Mouse (Mus musculus) stomach, embryonic 16.5 days (tissue): ENCODE measurements around the gene Ccdc70. TPM values are rescaled to one million over a fixed set of nuclear protein-coding genes. Genes with fewer than 3 reads are reported as not detected.
A peak's percentile ranks its signal among the peaks of the same experiment; 100 is the strongest.

Source experiments
- ATAC-seq: fragments of 200-750 bp; cut with Nextera tagmentation; 2 replicates; pipeline ENCODE4 v1.8.0; 2017; ENCODE audit warnings: moderate number of reproducible peaks, moderate TSS enrichment; ENCODE audit not compliant: insufficient read depth, low FRiP score
- H3K27ac ChIP-seq: fragments of 300-500 bp; sonication (generic); 2 replicates; pipeline ENCODE4 v1.5.1; 2014; ENCODE audit warnings: low read length
- H3K27me3 ChIP-seq: fragments of 300-500 bp; sonication (generic); 2 replicates; pipeline ENCODE4 v1.6.1; 2014; ENCODE audit warnings: low read length, control low read depth, mixed read lengths; ENCODE audit not compliant: control insufficient read depth, insufficient read depth
- H3K36me3 ChIP-seq: fragments of 300-500 bp; sonication (generic); 2 replicates; pipeline ENCODE4 v1.6.1; 2014; ENCODE audit warnings: low read length; ENCODE audit not compliant: control insufficient read depth, insufficient read depth
- H3K4me1 ChIP-seq: fragments of 300-500 bp; sonication (generic); 2 replicates; pipeline ENCODE4 v1.6.1; 2014; ENCODE audit warnings: low read length, control low read depth, mixed read lengths; ENCODE audit not compliant: control insufficient read depth, insufficient read depth
- H3K4me2 ChIP-seq: fragments of 300-500 bp; sonication (generic); 2 replicates; pipeline ENCODE4 v1.6.1; 2014; ENCODE audit warnings: low read depth, low read length, mixed read lengths
- H3K4me3 ChIP-seq: fragments of 300-500 bp; sonication (generic); replicated peaks from 2 replicates; pipeline ENCODE4 v1.5.1; 2014; ENCODE audit warnings: mild to moderate bottlenecking, low read length
- H3K9ac ChIP-seq: fragments of 300-500 bp; sonication (generic); 2 replicates; pipeline ENCODE4 v1.6.1; 2014; ENCODE audit warnings: low read length
- H3K9me3 ChIP-seq: fragments of 300-500 bp; sonication (generic); replicated peaks from 2 replicates; pipeline ENCODE4 v1.6.1; 2016; ENCODE audit warnings: low read length, control low read depth; ENCODE audit not compliant: control insufficient read depth
- WGBS: fragments of 180-500 bp; shearing (Covaris S2); extraction: QIAGEN DNeasy Blood & Tissue Kit; methylation state at CpG from one replicate; pipeline ENCODE4 v1.1.7; 2014; 5-methylcytosine and 5-hydroxymethylcytosine counted together
- polyA plus RNA-seq: library from polyadenylated mRNA; unstranded; fragments of >200 nt; fragmentation: Nextera tagmentation; extraction: Ambion mirVana; gene quantifications from 2 replicates; pipeline ENCODE4 v1.2.1, GENCODE M21; 2015

Gene Ccdc70
- polyA plus RNA-seq, 1 experiment from 2014 or later: not detected

DNA sequence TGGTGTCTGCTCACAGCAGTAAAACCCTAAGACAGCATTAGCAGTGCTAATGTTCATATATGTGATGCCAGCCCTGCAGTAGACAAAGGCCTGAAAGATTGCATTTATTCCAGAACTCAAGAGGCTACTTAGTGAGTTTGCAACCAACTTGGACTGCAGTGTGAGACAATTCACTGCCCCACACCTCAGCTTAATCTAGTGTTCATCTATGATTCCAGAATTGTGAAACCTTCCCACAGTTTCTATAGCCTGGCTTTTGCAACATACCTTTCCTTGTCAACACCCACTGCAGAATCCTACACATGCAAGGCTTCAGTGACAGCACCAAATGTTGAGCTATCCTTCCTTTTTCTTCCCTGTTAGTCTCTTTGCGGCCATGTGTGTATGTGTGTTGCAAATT, 2.9 kb upstream of the Ccdc70 start:
- H3K9ac ChIP-seq: no peak overlapping the region
- H3K36me3 ChIP-seq: no peaks in the 10 kb centered on the region
- ATAC-seq: no peak
- no peak overlapping the region for H3K4me3 ChIP-seq
- no peaks in the 10 kb centered on the region for H3K27me3 ChIP-seq
- 77% methylated on average over 1 of the region's 1 CpGs for WGBS
- no peak overlapping the region for H3K4me2 ChIP-seq
- H3K27ac ChIP-seq: no peak overlapping the region
- no peaks in the 10 kb centered on the region for H3K9me3 ChIP-seq
- H3K4me1 ChIP-seq: no peaks in the 10 kb centered on the region

DNA sequence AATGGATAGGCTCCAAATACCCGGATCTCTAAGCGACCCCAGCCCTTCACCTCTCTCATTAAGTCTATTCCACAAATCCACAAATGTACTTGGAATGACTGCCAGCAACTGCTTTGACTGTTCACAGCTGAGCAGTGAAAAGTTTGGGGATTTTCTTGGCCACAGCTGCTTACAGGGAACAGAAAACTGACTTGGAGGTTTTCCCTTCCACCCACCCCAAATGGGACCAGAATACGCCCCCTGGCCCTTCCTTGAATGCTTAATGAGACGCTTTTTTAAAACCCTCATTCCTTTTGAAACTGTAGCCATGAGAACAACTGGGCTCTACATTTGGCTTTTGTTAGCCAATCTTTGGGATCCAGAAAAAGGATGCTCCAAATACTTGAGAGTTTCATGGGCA, 8.6 kb downstream of the Ccdc70 start:
- Histone ChIP-seq H3K4me3 (no peak overlapping the region), H3K4me2 (no peak overlapping the region), H3K27ac (no peak overlapping the region), H3K4me1 (no peaks in the 10 kb centered on the region), H3K36me3 (no peaks in the 10 kb centered on the region), H3K9ac (no peak overlapping the region), H3K27me3 (no peaks in the 10 kb centered on the region), H3K9me3 (no peaks in the 10 kb centered on the region)
- no peak for ATAC-seq
- WGBS: 62% methylated on average over 4 of the region's 4 CpGs

DNA sequence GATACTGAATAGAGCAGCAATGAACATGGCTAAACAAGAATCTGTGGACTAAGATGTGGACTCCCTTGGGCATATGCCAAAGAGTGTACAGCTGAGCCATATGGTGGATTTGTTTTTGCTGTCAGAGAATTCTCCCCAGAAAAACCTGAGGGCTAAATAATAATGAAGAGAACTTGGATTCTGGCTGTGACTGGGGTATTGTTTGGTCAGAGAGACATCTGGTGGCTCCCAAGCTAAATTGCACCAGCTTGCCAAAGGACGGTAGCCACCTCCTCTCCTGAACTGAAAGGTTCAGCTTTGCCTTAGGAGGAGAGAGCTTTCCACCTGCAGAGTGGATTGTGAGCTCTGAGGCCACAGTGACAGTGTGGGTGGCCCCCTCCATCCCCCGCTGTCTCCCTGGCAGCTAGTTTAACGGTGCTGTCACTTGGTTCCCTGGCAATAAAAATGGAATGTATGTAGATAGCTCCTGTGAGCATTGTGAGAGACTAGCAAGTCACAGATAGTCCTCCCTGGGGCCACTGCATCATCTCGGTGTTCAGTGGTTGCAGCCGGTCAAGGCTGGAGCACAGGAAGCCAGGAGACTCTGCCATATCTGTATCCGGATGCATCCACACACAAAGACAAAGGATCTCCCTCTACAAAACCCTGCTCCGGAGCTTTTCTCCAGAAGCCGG, 12.2 kb downstream of the Ccdc70 start:
- Histone ChIP-seq H3K9me3 (no peaks in the 10 kb centered on the region), H3K9ac (no peak overlapping the region), H3K4me3 (no peak overlapping the region), H3K27ac (no peak overlapping the region), H3K4me1 (no peaks in the 10 kb centered on the region), H3K4me2 (no peak overlapping the region), H3K36me3 (no peaks in the 10 kb centered on the region), H3K27me3 (no peaks in the 10 kb centered on the region)
- ATAC-seq: no peak
- WGBS: 66% methylated on average over 8 of the region's 8 CpGs

DNA sequence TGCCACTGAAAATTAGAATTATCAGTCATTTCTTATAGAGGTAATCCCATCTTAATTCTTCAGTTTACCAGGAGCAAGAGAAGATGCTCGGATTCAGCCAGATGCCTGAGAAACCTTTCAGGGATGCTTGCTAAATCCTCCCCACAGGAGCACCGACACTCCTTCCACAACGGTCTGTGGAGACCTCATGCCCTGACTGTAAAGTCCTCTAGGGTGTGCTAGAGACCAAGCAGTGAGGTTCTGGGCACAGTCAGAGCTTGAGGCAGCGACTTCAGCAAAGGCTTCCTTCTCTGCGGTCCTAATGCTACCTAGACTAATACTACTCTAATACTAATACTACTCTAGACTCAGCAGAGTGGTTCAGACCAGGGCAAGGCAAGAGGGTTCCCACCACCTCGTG, 22.6 kb downstream of the Ccdc70 start:
- no peaks in the 10 kb centered on the region for H3K36me3 ChIP-seq
- 0 out of 2 replicates have a peak, but pooled peaks have one; percentile 47 for ATAC-seq
- WGBS: 20% methylated on average over 6 of the region's 6 CpGs
- no peak overlapping the region for H3K9ac ChIP-seq
- H3K27ac ChIP-seq: no peak overlapping the region
- H3K27me3 ChIP-seq: no peaks in the 10 kb centered on the region
- H3K4me1 ChIP-seq: no peaks in the 10 kb centered on the region
- H3K4me2 ChIP-seq: no peak overlapping the region
- no peak overlapping the region for H3K4me3 ChIP-seq
- H3K9me3 ChIP-seq: no peaks in the 10 kb centered on the region

DNA sequence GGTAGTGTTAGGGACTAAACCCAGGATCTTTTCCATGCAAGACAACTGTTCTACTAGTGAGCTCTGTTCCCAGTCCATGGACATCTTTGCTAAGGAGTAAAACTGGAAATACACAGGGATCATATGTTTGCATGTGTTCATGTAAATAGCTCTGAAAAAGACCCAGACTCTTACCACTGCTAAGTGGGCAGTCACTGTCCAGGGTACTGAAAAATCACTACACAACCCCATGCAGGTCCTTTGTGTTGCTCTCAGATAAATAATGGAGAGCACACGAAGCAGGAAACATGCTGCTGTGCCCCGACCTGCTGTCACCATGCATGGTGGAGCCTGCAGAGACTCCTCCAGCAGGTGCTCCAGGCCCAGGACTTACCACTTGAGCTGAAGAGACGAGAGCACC, 25.6 kb downstream of the Ccdc70 start:
- Histone ChIP-seq H3K4me3 (no peak overlapping the region), H3K27ac (no peak overlapping the region), H3K27me3 (no peaks in the 10 kb centered on the region), H3K9me3 (no peaks in the 10 kb centered on the region), H3K4me2 (no peak overlapping the region), H3K36me3 (no peaks in the 10 kb centered on the region), H3K9ac (no peak overlapping the region), H3K4me1 (no peaks in the 10 kb centered on the region)
- no peak for ATAC-seq
- 37% methylated on average over 3 of the region's 3 CpGs for WGBS

DNA sequence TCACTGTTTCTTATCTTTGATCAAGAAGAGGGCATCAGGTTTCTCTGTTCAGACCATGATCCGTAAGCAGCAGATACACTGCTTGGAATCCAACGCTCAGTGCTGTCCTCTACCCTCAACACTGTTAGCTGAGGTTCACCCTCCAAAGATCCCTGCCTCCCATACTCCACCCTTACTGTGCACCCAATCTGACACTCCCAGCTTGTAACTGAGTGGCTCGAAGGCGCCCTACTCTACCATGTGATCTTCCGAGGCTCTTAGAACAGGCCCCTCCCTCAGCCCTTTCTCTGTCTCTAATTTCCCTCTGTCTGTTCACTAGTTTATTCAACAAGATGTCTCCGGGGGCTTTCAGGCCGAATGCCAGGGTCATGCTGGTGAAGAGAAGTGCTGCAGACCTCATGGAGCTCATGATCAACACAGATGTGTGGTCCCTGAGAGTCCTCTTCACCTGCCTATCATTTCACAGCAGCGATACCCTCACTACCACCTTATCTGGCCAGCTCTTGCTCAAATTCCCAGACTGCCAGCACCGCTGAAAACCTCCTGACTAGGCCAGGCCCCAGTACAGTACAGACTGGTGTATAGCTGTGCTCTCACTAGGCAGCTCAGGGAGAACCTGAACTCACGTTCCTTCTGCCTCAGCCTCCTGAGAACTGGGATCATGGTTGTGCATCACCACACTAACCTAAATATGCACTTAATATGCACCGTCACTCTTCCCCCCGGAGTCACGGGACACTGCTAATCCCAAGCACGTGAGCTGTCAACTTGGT, 35.4 kb downstream of the Ccdc70 start:
- Histone ChIP-seq H3K9ac (no peak overlapping the region), H3K4me3 (no peak overlapping the region), H3K27ac (no peak overlapping the region), H3K4me2 (no peak overlapping the region), H3K4me1 (no peaks in the 10 kb centered on the region), H3K27me3 (no peaks in the 10 kb centered on the region), H3K9me3 (no peaks in the 10 kb centered on the region), H3K36me3 (no peaks in the 10 kb centered on the region)
- WGBS: 78% methylated on average over 14 of the region's 14 CpGs
- no peak for ATAC-seq

DNA sequence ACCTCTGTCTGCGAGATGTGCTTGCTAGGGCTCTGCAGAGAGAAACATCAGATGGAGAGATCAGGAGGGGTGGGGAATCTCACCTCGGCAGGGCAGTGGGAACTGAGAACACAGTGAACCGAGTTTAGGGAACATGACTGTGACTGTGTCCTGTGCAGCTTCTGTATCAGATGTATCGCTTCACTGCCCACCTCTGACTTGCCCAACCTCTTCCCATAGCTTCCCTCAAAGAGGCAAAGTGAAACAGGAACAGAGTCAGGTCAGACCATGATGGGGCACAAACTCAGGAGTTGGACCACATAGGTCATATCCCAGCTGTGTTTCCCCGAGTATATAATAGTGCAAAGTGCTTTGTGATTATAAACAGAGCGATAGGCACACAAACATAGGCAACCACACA, 36.8 kb downstream of the Ccdc70 start:
- H3K27me3 ChIP-seq: no peaks in the 10 kb centered on the region
- ATAC-seq: no peak
- H3K9ac ChIP-seq: no peak overlapping the region
- no peak overlapping the region for H3K27ac ChIP-seq
- no peak overlapping the region for H3K4me2 ChIP-seq
- H3K4me1 ChIP-seq: no peaks in the 10 kb centered on the region
- H3K9me3 ChIP-seq: no peaks in the 10 kb centered on the region
- whole genome bisulfite sequencing: 75% methylated on average over 6 of the region's 6 CpGs
- no peak overlapping the region for H3K4me3 ChIP-seq
- H3K36me3 ChIP-seq: no peaks in the 10 kb centered on the region

DNA sequence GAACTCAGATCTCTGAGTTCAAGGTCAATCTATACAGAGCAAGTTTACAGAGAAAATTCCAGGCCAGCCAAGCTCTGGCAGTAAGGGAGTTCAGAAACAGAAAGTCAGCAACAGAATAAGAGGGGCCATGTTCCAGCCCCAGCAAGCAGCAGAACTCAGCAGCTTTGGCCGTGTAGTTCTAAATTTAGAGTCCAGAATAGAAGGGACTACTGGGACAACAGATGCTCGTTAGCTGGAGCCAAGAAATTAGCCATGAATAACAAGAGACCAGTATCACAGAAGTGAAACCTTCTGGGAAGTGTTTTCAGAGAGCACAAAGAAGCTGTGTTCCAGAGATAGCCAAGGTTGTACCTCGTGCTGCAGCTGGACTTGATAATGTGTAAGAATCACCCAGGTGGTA, 39.8 kb downstream of the Ccdc70 start:
- H3K27me3 ChIP-seq: no peaks in the 10 kb centered on the region
- no peak overlapping the region for H3K4me3 ChIP-seq
- ATAC-seq: no peak
- H3K4me2 ChIP-seq: no peak overlapping the region
- no peaks in the 10 kb centered on the region for H3K4me1 ChIP-seq
- H3K27ac ChIP-seq: no peak overlapping the region
- H3K9me3 ChIP-seq: no peaks in the 10 kb centered on the region
- 71% methylated on average over 3 of the region's 3 CpGs for WGBS
- H3K9ac ChIP-seq: no peak overlapping the region
- no peaks in the 10 kb centered on the region for H3K36me3 ChIP-seq

DNA sequence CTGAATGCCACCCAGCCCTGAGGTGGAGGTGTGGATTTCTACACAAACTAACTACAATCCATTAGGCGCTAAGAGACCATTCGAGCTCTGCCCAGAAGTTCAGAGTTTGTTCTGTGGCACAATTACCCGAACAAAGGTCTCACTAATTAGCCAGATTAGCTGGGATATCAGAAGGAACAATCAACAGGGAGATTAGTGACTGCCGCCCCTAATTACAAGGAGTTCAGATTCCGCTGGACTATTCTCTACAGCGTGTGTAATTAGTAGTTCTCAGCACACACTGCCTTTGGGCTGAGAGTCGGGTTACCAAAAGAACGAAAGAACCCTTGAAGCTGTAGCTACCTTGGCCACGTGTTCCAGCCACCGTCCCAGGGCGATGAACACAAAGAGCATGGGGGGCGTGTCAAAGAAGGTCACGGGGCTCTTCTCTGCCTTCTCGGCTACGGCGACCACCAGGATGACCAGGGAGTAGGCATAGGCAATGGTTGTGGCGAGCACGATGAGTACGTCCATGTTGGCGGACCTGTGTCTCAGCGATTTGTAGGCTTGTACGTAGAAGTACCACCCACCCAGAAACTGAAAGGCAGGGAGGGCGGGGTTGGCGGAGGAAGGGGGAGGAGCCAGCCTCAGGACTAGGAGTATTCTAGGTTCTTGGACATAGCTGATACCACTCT, 43.6 kb downstream of the Ccdc70 start:
- Histone ChIP-seq H3K36me3 (no peaks in the 10 kb centered on the region), H3K4me1 (no peaks in the 10 kb centered on the region), H3K27ac (no peak overlapping the region), H3K27me3 (no peaks in the 10 kb centered on the region), H3K9me3 (no peaks in the 10 kb centered on the region), H3K4me2 (no peak overlapping the region), H3K4me3 (no peak overlapping the region), H3K9ac (no peak overlapping the region)
- 76% methylated on average over 24 of the region's 24 CpGs for WGBS
- ATAC-seq: peak; percentile 54; the same call in 1 of the 2 replicates
